Mouse (Mus musculus): Measurements from ENCODE around the gene Nup107. TPM values are rescaled to one million over a fixed set of nuclear protein-coding genes. Genes with fewer than 3 reads are reported as not detected.

The Nup107 gene
- polyA plus RNA-seq, 1 experiment from 2014 or later, result 50.8 TPM

GRCm38 (mm10) chr10:117784646-117785045, 7.9 kb downstream of the Nup107 start:
- Histone ChIP-seq H3K4me2 (replicated peaks) (no peak overlapping the region), H3K9me3 (replicated peaks) (no peaks in the 10 kb centered on the region), H3K4me3 (replicated peaks) (no peak overlapping the region), H3K36me3 (peaks cover 72% of the 10 kb centered on the region), H3K4me1 (no peaks in the 10 kb centered on the region), H3K27ac (replicated peaks) (no peak overlapping the region), H3K27me3 (no peaks in the 10 kb centered on the region), H3K9ac (no peak overlapping the region)
- 89% methylated on average over 7 of the region's 7 CpGs for whole genome bisulfite sequencing
- ATAC-seq (ENCODE audit: insufficient number of reproducible peaks, low FRiP score, low TSS enrichment, low read depth), result no peak

- H3K27ac ChIP-seq (replicated peaks), result no peak overlapping the region
- H3K4me3 ChIP-seq (replicated peaks), result no peak overlapping the region
- H3K36me3 ChIP-seq, result peaks cover 76% of the 10 kb centered on the region
- no peaks in the 10 kb centered on the region for H3K27me3 ChIP-seq
- no peaks in the 10 kb centered on the region for H3K4me1 ChIP-seq
- ATAC-seq (ENCODE audit: insufficient number of reproducible peaks, low FRiP score, low TSS enrichment, low read depth), result no peak
- H3K9me3 ChIP-seq (replicated peaks), result no peaks in the 10 kb centered on the region
- WGBS, result 96% methylated on average over 13 of the region's 13 CpGs
- H3K9ac ChIP-seq, result no peak overlapping the region
- H3K4me2 ChIP-seq (replicated peaks), result no peak overlapping the region
Observed at GRCm38 (mm10) chr10:117783786-117784420, 8.6 kb downstream of the Nup107 start.

- H3K9me3 ChIP-seq (replicated peaks), result no peaks in the 10 kb centered on the region
- 92% methylated on average over 14 of the region's 14 CpGs for WGBS
- H3K4me1 ChIP-seq, result no peaks in the 10 kb centered on the region
- ATAC-seq (ENCODE audit: insufficient number of reproducible peaks, low FRiP score, low TSS enrichment, low read depth), result no peak
- peaks cover 80% of the 10 kb centered on the region for H3K36me3 ChIP-seq
- H3K4me3 ChIP-seq (replicated peaks), result no peak overlapping the region
- no peak overlapping the region for H3K27ac ChIP-seq (replicated peaks)
- H3K4me2 ChIP-seq (replicated peaks), result no peak overlapping the region
- H3K9ac ChIP-seq, result no peak overlapping the region
- H3K27me3 ChIP-seq, result no peaks in the 10 kb centered on the region
Observed at GRCm38 (mm10) chr10:117782491-117783260, 9.8 kb downstream of the Nup107 start.

DNA sequence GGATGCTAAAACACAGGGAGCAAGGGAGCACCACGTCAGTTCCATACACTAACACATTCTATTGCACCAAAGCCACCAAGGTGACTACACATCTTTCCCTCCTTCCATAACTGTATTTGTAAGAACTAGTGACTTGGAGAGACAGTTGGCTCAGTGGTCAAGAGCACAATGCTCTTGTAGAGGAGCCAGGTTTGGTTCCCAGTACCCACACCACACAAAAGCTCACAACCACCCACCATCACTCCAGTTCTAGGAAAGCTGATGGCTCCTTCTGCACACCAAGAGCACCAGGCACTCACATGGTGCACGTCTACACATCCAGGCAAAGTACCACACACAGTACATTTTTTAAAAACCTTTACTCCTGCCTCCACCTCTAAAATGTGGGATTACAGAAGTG, 10.4 kb downstream of the Nup107 start:
- 86% methylated on average over 2 of the region's 2 CpGs for WGBS
- H3K4me3 ChIP-seq (replicated peaks), result no peak overlapping the region
- no peak for ATAC-seq (ENCODE audit: insufficient number of reproducible peaks, low FRiP score, low TSS enrichment, low read depth)
- no peaks in the 10 kb centered on the region for H3K4me1 ChIP-seq
- H3K9me3 ChIP-seq (replicated peaks), result no peaks in the 10 kb centered on the region
- H3K36me3 ChIP-seq, result peaks cover 78% of the 10 kb centered on the region
- no peak overlapping the region for H3K27ac ChIP-seq (replicated peaks)
- H3K27me3 ChIP-seq, result no peaks in the 10 kb centered on the region
- H3K4me2 ChIP-seq (replicated peaks), result no peak overlapping the region
- H3K9ac ChIP-seq, result no peak overlapping the region

DNA sequence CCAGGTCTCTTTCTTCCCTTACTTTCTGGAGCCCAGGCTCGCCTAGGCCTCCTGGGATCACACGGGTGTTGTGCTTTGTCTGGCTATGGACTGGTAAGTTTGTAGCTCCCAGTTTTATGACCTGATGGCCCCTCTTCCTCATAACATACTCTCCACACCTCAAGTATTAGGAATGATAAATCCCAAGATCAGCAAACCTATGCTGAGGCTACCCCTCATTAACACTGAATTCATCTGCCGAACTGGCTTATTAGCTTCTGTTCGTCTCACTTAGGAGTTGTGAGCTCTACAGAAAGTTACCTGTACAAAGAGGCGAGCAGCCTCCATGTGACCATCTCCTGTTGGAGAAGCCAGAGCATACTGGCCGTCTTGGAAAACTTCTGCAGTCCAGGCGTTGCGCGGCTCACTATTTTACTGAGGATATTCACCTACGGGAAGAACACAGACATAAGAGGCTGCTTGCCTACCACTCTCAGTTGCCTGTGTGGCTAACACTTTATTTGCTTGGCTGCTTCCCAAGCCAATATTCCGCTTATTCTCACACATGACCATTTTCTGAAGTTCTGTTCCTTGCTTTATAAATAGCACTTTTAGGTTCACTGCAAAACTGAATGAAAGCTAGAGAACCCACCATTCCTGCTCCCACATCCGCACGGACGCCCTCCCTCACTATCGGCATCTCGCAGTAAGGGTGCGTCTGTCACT, 11.3 kb downstream of the Nup107 start:
- Histone ChIP-seq H3K36me3 (peaks cover 77% of the 10 kb centered on the region), H3K4me1 (no peaks in the 10 kb centered on the region), H3K4me3 (replicated peaks) (no peak overlapping the region), H3K27ac (replicated peaks) (no peak overlapping the region), H3K9me3 (replicated peaks) (no peaks in the 10 kb centered on the region), H3K4me2 (replicated peaks) (no peak overlapping the region), H3K9ac (no peak overlapping the region), H3K27me3 (no peaks in the 10 kb centered on the region)
- no peak for ATAC-seq (ENCODE audit: insufficient number of reproducible peaks, low FRiP score, low TSS enrichment, low read depth)
- 93% methylated on average over 17 of the region's 17 CpGs for WGBS

GRCm38 (mm10) chr10:117780306-117780911, 12.1 kb downstream of the Nup107 start:
- Histone ChIP-seq H3K4me3 (replicated peaks) (no peak overlapping the region), H3K9me3 (replicated peaks) (no peaks in the 10 kb centered on the region), H3K27me3 (no peaks in the 10 kb centered on the region), H3K4me1 (no peaks in the 10 kb centered on the region), H3K9ac (no peak overlapping the region), H3K27ac (replicated peaks) (no peak overlapping the region), H3K4me2 (replicated peaks) (no peak overlapping the region), H3K36me3 (peaks cover 76% of the 10 kb centered on the region)
- 80% methylated on average over 6 of the region's 6 CpGs for WGBS
- ATAC-seq (ENCODE audit: insufficient number of reproducible peaks, low FRiP score, low TSS enrichment, low read depth), result no peak

DNA sequence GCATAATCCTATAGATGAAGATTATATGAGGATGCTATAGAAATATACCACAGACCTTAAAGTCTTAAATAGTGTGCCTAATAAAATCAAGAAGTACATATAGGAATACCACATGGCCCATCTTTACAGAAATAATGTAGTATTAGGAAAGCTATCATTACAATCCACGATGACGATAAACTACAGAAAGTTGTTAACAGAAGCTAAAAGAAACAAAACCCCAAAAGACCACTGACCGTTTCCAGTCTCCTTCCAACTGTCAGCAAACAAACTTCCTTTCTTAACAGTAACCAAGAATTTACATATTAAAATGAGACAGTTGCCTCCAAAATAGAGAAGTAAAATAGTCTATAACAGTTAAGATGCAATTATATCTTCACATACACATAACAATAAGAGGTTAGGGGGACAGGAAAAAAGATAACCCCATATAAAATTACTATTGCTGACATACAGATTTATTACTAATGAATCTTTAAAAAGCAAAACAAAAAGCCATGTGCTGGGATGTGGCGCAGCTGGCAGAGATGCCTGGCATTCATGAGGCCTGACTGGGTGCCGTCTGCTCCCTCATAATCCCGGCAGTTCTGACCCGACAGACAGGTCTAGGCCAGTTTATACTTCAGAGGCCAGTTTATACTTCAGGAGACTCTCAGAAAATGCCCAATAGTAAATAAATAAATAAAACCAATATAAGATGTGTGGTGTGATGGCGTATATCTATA, 12.8 kb downstream of the Nup107 start:
- Histone ChIP-seq H3K27ac (replicated peaks) (no peak overlapping the region), H3K4me2 (replicated peaks) (no peak overlapping the region), H3K27me3 (no peaks in the 10 kb centered on the region), H3K9ac (no peak overlapping the region), H3K36me3 (peaks cover 77% of the 10 kb centered on the region), H3K4me3 (replicated peaks) (no peak overlapping the region), H3K9me3 (replicated peaks) (no peaks in the 10 kb centered on the region), H3K4me1 (no peaks in the 10 kb centered on the region)
- 84% methylated on average over 8 of the region's 8 CpGs for WGBS
- ATAC-seq (ENCODE audit: insufficient number of reproducible peaks, low FRiP score, low TSS enrichment, low read depth), result no peak

- no peak overlapping the region for H3K4me2 ChIP-seq (replicated peaks)
- no peaks in the 10 kb centered on the region for H3K9me3 ChIP-seq (replicated peaks)
- peaks cover 80% of the 10 kb centered on the region for H3K36me3 ChIP-seq
- no peaks in the 10 kb centered on the region for H3K4me1 ChIP-seq
- H3K9ac ChIP-seq, result no peak overlapping the region
- no peak for ATAC-seq (ENCODE audit: insufficient number of reproducible peaks, low FRiP score, low TSS enrichment, low read depth)
- no peak overlapping the region for H3K4me3 ChIP-seq (replicated peaks)
- whole genome bisulfite sequencing, result 85% methylated on average over 4 of the region's 4 CpGs
- H3K27ac ChIP-seq (replicated peaks), result no peak overlapping the region
- no peaks in the 10 kb centered on the region for H3K27me3 ChIP-seq
Observed at GRCm38 (mm10) chr10:117778951-117779350, 13.6 kb downstream of the Nup107 start.

GRCm38 (mm10) chr10:117778328-117778910, 14.1 kb downstream of the Nup107 start:
- no peak overlapping the region for H3K27ac ChIP-seq (replicated peaks)
- no peaks in the 10 kb centered on the region for H3K9me3 ChIP-seq (replicated peaks)
- no peaks in the 10 kb centered on the region for H3K4me1 ChIP-seq
- no peak overlapping the region for H3K9ac ChIP-seq
- H3K4me2 ChIP-seq (replicated peaks), result no peak overlapping the region
- no peak for ATAC-seq (ENCODE audit: insufficient number of reproducible peaks, low FRiP score, low TSS enrichment, low read depth)
- H3K4me3 ChIP-seq (replicated peaks), result no peak overlapping the region
- H3K27me3 ChIP-seq, result no peaks in the 10 kb centered on the region
- H3K36me3 ChIP-seq, result peaks cover 80% of the 10 kb centered on the region
- 90% methylated on average over 12 of the region's 12 CpGs for WGBS

DNA sequence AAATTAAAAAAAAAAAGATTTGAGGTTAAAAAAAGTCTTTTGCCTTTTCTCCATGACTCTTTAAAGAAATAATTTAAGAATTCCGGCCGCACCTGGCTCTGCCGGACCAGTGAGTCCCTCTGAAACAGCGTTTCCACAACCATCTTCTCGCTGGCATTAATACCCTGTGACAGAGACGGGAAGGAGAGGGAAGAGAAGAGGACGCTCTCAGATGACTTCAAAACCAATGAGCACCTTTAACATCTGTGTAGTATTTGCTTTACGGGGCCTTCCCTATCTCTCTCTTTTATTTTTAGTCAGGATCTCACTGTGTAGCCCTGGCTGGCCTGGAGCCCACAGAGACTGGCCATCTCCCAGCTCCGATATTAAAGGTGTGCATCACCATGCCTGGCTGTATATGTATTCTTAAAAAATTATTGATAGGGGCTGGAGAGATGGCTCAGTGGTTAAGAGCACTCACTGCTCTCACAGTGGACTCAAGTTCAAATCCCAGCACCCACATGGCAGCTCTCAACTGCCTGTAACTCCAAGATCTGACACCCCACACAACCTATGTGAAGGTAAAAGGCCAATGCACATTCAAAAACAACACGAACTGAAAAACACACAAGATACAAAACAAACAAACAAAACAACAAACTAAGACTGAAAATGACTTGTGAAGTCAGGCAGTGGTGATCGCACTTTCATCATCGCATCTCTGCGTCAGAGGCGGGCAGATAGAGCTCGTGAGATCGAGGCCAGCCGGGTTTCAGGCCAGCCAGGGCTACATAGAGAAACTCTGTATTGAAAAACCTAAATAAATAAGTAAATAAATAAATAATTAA, 14.8 kb downstream of the Nup107 start:
- ATAC-seq (ENCODE audit: insufficient number of reproducible peaks, low FRiP score, low TSS enrichment, low read depth), result no peak
- Histone ChIP-seq H3K27me3 (no peaks in the 10 kb centered on the region), H3K36me3 (peaks cover 82% of the 10 kb centered on the region), H3K4me2 (replicated peaks) (no peak overlapping the region), H3K4me1 (no peaks in the 10 kb centered on the region), H3K27ac (replicated peaks) (no peak overlapping the region), H3K4me3 (replicated peaks) (no peak overlapping the region), H3K9ac (no peak overlapping the region), H3K9me3 (replicated peaks) (no peaks in the 10 kb centered on the region)
- WGBS, result 93% methylated on average over 17 of the region's 17 CpGs

Measured in embryonic facial prominence, embryonic 15.5 days (tissue).